Mouse (Mus musculus) CH12.LX (cell line): Measurements from ENCODE around the gene Gm4450. TPM values are rescaled to one million over a fixed set of nuclear protein-coding genes. Genes with fewer than 3 reads are reported as not detected.
"Not testable (repeated sequence)": the region's sequence is repeated elsewhere in the genome, so short reads cannot be mapped to it uniquely, and the experiment has no call there.

Experiments
- DNase-seq: peaks from one replicate; pipeline ENCODE4 v3.0.0-alpha.2; 2013; ENCODE audit errors: extremely low read depth
- H3K27ac ChIP-seq: 2 replicates; pipeline ENCODE4 v1.5.1; 2012; ENCODE audit warnings: low read depth, mild to moderate bottlenecking, control low read depth, moderate library complexity; ENCODE audit not compliant: insufficient read depth
- H3K27me3 ChIP-seq: replicated peaks from 2 replicates; pipeline ENCODE3; 2012; ENCODE audit warnings: inconsistent platforms
- H3K36me3 ChIP-seq, 2 experiments: replicated peaks in 1 of 2; 2 replicates each; pipeline versions ENCODE3 to v1.6.1; 2012; ENCODE audit warnings: inconsistent platforms in 1 of 2, low read length in 1 of 2, mild to moderate bottlenecking in 1 of 2, mixed read lengths in 1 of 2, moderate library complexity in 1 of 2; ENCODE audit not compliant: control insufficient read depth in 1 of 2, insufficient read depth in 1 of 2
- H3K4me1 ChIP-seq, 2 experiments: 2 replicates each; pipeline ENCODE4 v1.6.1; 2012; ENCODE audit warnings: inconsistent platforms in 1 of 2, moderate library complexity in 1 of 2; ENCODE audit not compliant: insufficient read depth in 2 of 2, control insufficient read depth in 1 of 2
- H3K4me2 ChIP-seq: 2 replicates; pipeline ENCODE4 v1.6.1; 2012; ENCODE audit warnings: low read depth, mild to moderate bottlenecking, control low read depth; ENCODE audit not compliant: poor library complexity, insufficient read depth, severe bottlenecking
- H3K4me3 ChIP-seq, 3 experiments: fragments of 150-350 bp in 1 of 3; sonication (generic) in 1 of 3; replicated peaks in 1 of 3; 2 replicates each; pipeline versions ENCODE3 to v1.5.1; 2011 to 2012; ENCODE audit warnings: low read depth in 2 of 3, low read length in 2 of 3, mild to moderate bottlenecking in 2 of 3, moderate library complexity in 2 of 3, control low read depth in 1 of 3, improper control_type of control experiment in 1 of 3, inconsistent platforms in 1 of 3, mixed read lengths in 1 of 3; ENCODE audit not compliant: poor library complexity in 1 of 3
- H3K79me2 ChIP-seq: replicated peaks from 2 replicates; pipeline ENCODE4 v1.6.1; 2012; ENCODE audit warnings: mild to moderate bottlenecking, moderate library complexity; ENCODE audit not compliant: control insufficient read depth, poor library complexity, insufficient read depth, severe bottlenecking; ENCODE audit errors: extremely low read depth
- H3K9ac ChIP-seq: 2 replicates; pipeline ENCODE4 v1.6.1; 2012; ENCODE audit warnings: low read depth, mild to moderate bottlenecking, control low read depth, moderate library complexity; ENCODE audit not compliant: insufficient read depth
- H3K9me3 ChIP-seq: replicated peaks from 2 replicates; pipeline ENCODE3; 2012; ENCODE audit warnings: low read length, inconsistent platforms, mixed read lengths
- dilution Hi-C: fragments of 300-500 bp; cut with MboI; formaldehyde crosslinking; loops from 2 replicates; pipeline ENCODE4 v1.14.3; 2020; ENCODE audit warnings: low sequenced_read_pairs; ENCODE audit not compliant: extremely low pct_unique_long_range_greater_than_20kb, extremely low pct_ligation_motif_present
- in situ Hi-C: fragments of 300-500 bp; cut with MboI; formaldehyde crosslinking; loops from 3 replicates; pipeline ENCODE4 v1.14.3; 2019; ENCODE audit warnings: low sequenced_read_pairs, low pct_ligation_motif_present, low pct_unique_long_range_greater_than_20kb, mixed read lengths
- polyA plus RNA-seq: library from polyadenylated mRNA; unstranded; fragments of >175 nt; gene quantifications from 2 replicates; pipeline ENCODE4 v1.2.1, GENCODE M21; 2012; ENCODE audit warnings: low read depth; ENCODE audit not compliant: insufficient read length
- total RNA-seq, 2 experiments: library from RNA; depleted of rRNA; stranded (reverse); fragments of 300-350 nt in 1 of 2; fragments of >200 nt in 1 of 2; gene quantifications; 2 replicates each; pipeline ENCODE4 v1.2.3; 2012 to 2014

Gene Gm4450
- total RNA-seq (2012; rRNA removed): not detected in 2 replicates
- not detected in 2 replicates for total RNA-seq (2014; rRNA removed)
- polyA plus RNA-seq: not detected in 2 replicates

GRCm38 (mm10) chr3:98457026-98457425 lies at the start of gene Gm4450:
TSS of gene Gm4450 (minus strand) at chr3:98457126.
- H3K4me3 ChIP-seq, H3K4me1 ChIP-seq, in situ Hi-C loops, H3K9ac ChIP-seq, dilution Hi-C loops, H3K27me3 ChIP-seq, H3K36me3 ChIP-seq, H3K27ac ChIP-seq, H3K9me3 ChIP-seq, H3K79me2 ChIP-seq, DNase-seq, H3K4me2 ChIP-seq: not testable (repeated sequence)

GRCm38 (mm10) chr3:98497401-98497800 lies 40.5 kb upstream of the Gm4450 start:
- not testable (repeated sequence) for H3K4me3 ChIP-seq

GRCm38 (mm10) chr3:98496762-98497161 lies 39.8 kb upstream of the Gm4450 start:
- H3K9me3 ChIP-seq, H3K79me2 ChIP-seq, DNase-seq, H3K27me3 ChIP-seq, H3K9ac ChIP-seq, in situ Hi-C loops, H3K4me2 ChIP-seq, dilution Hi-C loops, H3K4me3 ChIP-seq, H3K27ac ChIP-seq, H3K36me3 ChIP-seq, H3K4me1 ChIP-seq: not testable (repeated sequence)

More at GRCm38 (mm10) chr3:98497401-98497800, 40.5 kb upstream of the Gm4450 start:
- H3K27ac ChIP-seq, H3K27me3 ChIP-seq, H3K36me3 ChIP-seq, H3K4me1 ChIP-seq, H3K9ac ChIP-seq, in situ Hi-C loops, H3K4me2 ChIP-seq, H3K9me3 ChIP-seq, DNase-seq, dilution Hi-C loops, H3K79me2 ChIP-seq: not testable (repeated sequence)

- H3K36me3 ChIP-seq, H3K27ac ChIP-seq, DNase-seq, H3K4me3 ChIP-seq, H3K4me2 ChIP-seq, H3K9me3 ChIP-seq, H3K27me3 ChIP-seq, in situ Hi-C loops, H3K79me2 ChIP-seq, dilution Hi-C loops, H3K4me1 ChIP-seq, H3K9ac ChIP-seq: not testable (repeated sequence)
Observed at GRCm38 (mm10) chr3:98495055-98495454, 38.1 kb upstream of the Gm4450 start.

DNA sequence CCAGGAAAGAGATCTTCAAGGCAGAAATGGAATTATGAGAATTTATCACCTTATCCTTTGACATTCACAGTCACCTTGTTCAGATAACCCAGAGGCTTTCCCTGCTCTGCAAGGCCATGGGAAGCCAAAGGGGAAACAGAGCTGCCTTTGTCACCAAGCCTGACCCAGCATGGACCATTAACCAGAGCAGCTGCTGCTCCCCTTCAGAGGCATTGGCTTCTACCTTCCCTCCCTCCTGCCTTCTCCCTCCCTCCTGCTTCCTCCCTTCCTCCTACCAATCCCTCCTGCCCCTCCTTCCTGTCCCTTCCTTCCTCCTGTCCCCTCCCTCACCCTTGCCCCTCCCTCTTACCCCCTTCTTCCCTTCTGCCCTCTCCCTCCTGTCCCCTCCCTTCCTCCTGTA lies 37.3 kb upstream of the Gm4450 start:
- H3K79me2 ChIP-seq, in situ Hi-C loops, H3K27me3 ChIP-seq, H3K27ac ChIP-seq, DNase-seq, H3K9ac ChIP-seq, H3K4me3 ChIP-seq, H3K4me1 ChIP-seq, H3K36me3 ChIP-seq, H3K4me2 ChIP-seq, dilution Hi-C loops, H3K9me3 ChIP-seq: not testable (repeated sequence)

- not testable (repeated sequence) for H3K27ac ChIP-seq
Observed at GRCm38 (mm10) chr3:98471499-98471898, 14.6 kb upstream of the Gm4450 start.

More at GRCm38 (mm10) chr3:98471499-98471898, 14.6 kb upstream of the Gm4450 start:
- DNase-seq, in situ Hi-C loops, H3K9me3 ChIP-seq, dilution Hi-C loops, H3K4me2 ChIP-seq, H3K27me3 ChIP-seq, H3K79me2 ChIP-seq, H3K4me1 ChIP-seq, H3K9ac ChIP-seq, H3K4me3 ChIP-seq, H3K36me3 ChIP-seq: not testable (repeated sequence)
